Mouse (Mus musculus): ENCODE data around the gene Acot2. TPM values are rescaled to one million over a fixed set of nuclear protein-coding genes. Genes with fewer than 3 reads are reported as not detected.

Gene Acot2
- polyA plus RNA-seq (2012; rRNA removed), result 5.4 and 8.7 TPM in 2 replicates

GRCm38 (mm10) chr12:83987583-83988441 is at the start of gene Acot2:
Gene Acot2, plus strand, starts transcription at chr12:83987861.

GRCm38 (mm10) chr12:83950493-83950839 is 37.2 kb upstream of the Acot2 start, which contains the start of gene Riox1:
Gene Riox1, plus strand, starts transcription at chr12:83950608.

GRCm38 (mm10) chr12:83984752-83985151 is 2.9 kb upstream of the Acot2 start, which contains the start of gene Heatr4:
Gene Heatr4, minus strand, starts transcription at chr12:83984852.

GRCm38 (mm10) chr12:84009171-84009965 is 21.7 kb downstream of the Acot2 start, which contains the start of gene Acot1:
Gene Acot1, plus strand, starts transcription at chr12:84009490.

GRCm38 (mm10) chr12:84038241-84038640 is 50.6 kb downstream of the Acot2 start, which contains the start of gene Acot4:
Gene Acot4, plus strand, starts transcription at chr12:84038379.

GRCm38 (mm10) chr12:84038691-84039111 is 51.0 kb downstream of the Acot2 start, which contains the start of gene Gm49366:
Gene Gm49366, plus strand, starts transcription at chr12:84038935.

Other genes with a start within 250 kb of the Acot2 start
- 0.23 and 0.46 TPM in 2 replicates for gene Papln, start 224.2 kb upstream of the Acot2 start, polyA plus RNA-seq (2012; rRNA removed)
- 35.5 and 51.8 TPM in 2 replicates for gene Numb, start 65.9 kb upstream of the Acot2 start, polyA plus RNA-seq (2012; rRNA removed)
- 14.9 and 20.3 TPM in 2 replicates for gene Riox1, start 37.3 kb upstream of the Acot2 start, polyA plus RNA-seq (2012; rRNA removed)
- not detected in 2 replicates for gene Heatr4, start 3.0 kb upstream of the Acot2 start, polyA plus RNA-seq (2012; rRNA removed)
- 32.5 and 33.4 TPM in 2 replicates for gene Acot1, start 21.6 kb downstream of the Acot2 start, polyA plus RNA-seq (2012; rRNA removed)
- 0.47 and 0.96 TPM in 2 replicates for gene Acot4, start 50.5 kb downstream of the Acot2 start, polyA plus RNA-seq (2012; rRNA removed)
- gene Gm49366, start 51.1 kb downstream of the Acot2 start, polyA plus RNA-seq (2012; rRNA removed), result not detected in 2 replicates
- 0.20 and 0.31 TPM in 2 replicates for gene Acot3, start 64.3 kb downstream of the Acot2 start, polyA plus RNA-seq (2012; rRNA removed)
- not detected in 2 replicates for gene Acot5, start 81.5 kb downstream of the Acot2 start, polyA plus RNA-seq (2012; rRNA removed)
- 2.1 and 2.7 TPM in 2 replicates for gene Acot6, start 112.8 kb downstream of the Acot2 start, polyA plus RNA-seq (2012; rRNA removed)
- gene Dnal1, start 126.5 kb downstream of the Acot2 start, polyA plus RNA-seq (2012; rRNA removed), result 12.2 and 13.2 TPM in 2 replicates
- gene Pnma1, start 160.6 kb downstream of the Acot2 start, polyA plus RNA-seq (2012; rRNA removed), result 0.93 and 2.0 TPM in 2 replicates
- gene Elmsan1, start 231.0 kb downstream of the Acot2 start, polyA plus RNA-seq (2012; rRNA removed), result 8.9 and 10.4 TPM in 2 replicates

Measured in central nervous system, embryonic 11.5 days (tissue).